Mouse (Mus musculus) heart, postnatal 36 days (tissue): ENCODE measurements at regions not wholly inside any gene's neighbourhood (a gene's known extent, or its start where the extent isn't known, plus 50 kb on each side); places are given as distances from the start of the nearest gene placed in this dataset.

ENCODE experiments used
- DNase-seq, 2 experiments: peaks; one replicate each; pipeline ENCODE4 v3.0.0; 2021 to 2022
- intact Hi-C: fragments of 180-260 bp; cut with DNase I; formaldehyde crosslinking; loops from one replicate; pipeline ENCODE4 v1.15.1; 2025

DNA sequence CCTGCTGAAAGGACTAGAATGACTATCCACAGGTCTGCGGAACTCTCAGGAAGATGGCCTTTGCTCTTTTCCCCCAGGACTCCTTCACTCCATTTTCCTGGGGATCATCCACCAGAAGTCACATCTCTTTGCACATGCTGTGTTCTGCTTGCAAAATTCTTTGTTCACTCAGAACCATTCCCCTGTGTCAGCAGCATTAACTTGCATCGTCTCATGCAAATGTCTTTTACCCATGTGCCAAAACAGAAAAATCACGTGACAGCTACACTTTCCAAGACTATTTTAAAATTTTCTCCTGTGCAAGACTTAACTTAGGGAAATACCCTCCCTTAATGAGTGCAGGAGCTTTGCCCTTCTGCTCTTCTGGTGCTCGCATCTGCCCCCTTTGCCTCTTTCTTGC lies 306.2 kb upstream of the Sox11 start:
- DNase-seq = no peak
- intact Hi-C loops = no loop called here

DNA sequence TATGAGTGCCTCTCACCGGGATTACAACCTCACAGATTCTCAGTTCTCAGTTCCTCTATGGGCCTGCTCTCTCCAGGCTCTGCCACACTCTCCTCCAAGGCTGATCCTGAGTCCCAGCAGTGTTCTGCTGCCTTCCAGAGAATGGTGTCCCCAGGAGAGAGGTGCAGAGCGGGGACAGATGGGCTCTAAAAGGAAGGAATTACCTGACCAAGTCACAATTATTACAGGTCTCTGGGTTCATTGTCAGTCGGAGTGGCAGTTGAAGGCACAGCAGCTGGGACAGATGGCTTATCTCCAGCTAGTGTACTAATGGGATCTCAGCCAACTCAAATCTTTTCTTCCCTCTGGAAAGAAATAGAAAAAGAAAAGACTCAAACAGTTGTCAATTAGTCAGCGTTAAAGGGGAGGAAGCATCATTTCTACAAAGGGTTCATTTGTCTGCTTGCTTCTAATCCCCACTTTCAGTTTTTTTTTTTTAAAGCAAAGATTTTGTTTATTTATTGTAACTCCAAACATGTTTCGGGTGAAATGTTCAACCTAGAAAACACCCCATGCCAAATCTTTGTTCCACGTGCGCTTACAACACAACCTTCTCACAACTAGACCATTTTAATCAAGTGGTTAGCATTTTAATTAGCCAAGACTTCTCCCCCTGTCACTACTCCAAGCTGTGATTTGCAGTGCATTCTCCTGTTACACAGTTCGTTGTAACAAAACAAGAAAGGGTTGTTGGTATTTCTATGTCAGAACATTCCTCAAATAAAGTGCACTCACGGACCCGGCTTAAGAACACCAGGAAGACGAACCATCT lies 304.3 kb upstream of the Sox11 start:
- DNase-seq = no peak
- intact Hi-C loops = no loop called here

DNA sequence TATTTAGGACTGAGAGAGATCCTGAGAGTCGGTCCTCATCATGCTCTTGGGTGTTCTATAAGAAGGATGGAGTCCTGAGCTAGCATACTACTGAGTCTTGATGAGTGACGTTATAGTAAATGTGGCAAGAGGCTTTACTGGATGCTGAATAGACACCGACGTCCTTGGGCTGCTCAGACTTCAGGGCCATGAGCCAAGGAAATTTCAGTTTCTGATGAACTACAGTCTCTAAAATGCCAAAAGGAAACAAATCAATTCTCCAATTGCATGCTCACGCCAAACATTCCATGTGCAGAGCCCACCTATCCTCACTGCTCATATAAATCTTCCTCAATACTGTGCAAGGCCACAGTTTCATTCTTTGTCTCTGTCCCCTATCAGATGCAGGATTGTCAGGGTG lies 277.2 kb upstream of the Sox11 start:
- intact Hi-C loops = no loop called here
- no peak for DNase-seq

DNA sequence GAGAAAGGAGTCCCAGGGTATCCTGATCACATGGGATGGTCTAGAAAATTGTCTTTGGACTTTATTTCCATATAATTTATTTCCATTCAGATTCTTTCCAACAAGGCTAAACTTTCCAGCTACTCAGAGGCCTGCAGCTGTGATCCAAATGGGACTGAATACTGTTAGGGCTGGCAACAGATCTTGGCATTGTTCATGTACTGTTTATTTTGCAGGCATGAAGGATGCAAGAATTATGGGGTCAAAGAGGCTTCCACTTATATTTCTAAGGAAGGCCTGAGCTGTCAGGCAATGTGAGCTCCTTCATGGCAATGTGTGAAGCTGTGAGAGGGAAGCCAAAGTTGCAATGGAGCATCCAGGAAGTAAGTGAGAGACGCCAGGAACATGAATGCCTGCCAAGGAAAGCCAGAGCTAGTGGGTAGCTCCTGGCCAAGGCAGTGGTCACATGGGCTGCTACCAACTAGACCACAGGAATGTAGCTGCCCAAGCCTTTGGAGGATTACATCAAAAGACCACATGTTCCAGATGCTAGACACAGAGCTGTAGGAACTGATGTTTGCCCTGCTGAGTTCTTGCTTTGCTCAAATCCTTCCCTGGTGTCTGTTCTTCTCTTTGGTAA lies 261.8 kb upstream of the Sox11 start:
- no peak for DNase-seq
- intact Hi-C loops = no loop called here

DNA sequence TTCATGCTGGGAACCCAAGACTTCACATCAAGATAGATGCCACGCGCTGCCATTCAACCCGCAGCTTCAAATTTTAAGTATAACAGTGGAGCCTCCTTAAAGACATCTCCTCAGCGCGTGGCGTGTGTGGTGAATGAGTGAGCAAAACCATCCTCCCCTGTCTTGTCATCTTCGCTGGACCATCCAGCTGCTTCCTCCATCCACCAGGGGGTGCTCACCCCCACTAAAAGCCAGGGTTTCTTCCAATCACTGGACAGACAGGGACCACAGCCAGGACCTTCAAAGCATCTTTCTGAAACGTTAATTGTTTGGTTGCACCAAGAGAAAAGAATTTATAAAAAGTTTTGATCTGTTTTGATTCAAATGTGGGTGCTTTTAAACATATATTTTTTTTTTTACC lies 256.8 kb upstream of the Sox11 start:
- intact Hi-C loops = loop anchor here (1.0 to 10.0 kb wide), 3 partner anchors 254 to 1064 kb away; partner anchors contain the start of gene Sox11
- peak; percentile 29 to 63 for DNase-seq

DNA sequence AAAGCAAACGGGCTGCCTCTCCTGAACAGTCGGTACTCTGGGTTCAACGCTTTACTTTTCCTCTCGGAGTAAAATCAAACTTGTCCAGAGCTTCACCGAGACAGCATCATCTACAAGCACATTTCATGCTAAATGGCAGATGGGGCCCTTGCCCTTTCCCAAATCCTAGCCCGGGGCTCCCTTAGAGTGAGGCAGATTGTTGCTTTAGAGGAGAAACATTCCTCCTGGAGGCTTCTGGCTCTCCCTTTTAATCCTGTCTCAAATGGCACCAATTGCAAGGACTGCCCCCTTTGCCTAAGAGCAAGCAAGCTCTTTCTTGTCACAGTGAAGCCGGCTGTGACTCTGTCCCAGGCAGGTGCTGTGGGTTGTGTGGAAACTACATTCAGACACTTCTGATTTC lies 255.5 kb upstream of the Sox11 start:
- no peak for DNase-seq
- intact Hi-C loops = loop anchor here (10.0 kb wide), 2 partner anchors 253 to 1063 kb away; partner anchors contain the start of gene Sox11

DNA sequence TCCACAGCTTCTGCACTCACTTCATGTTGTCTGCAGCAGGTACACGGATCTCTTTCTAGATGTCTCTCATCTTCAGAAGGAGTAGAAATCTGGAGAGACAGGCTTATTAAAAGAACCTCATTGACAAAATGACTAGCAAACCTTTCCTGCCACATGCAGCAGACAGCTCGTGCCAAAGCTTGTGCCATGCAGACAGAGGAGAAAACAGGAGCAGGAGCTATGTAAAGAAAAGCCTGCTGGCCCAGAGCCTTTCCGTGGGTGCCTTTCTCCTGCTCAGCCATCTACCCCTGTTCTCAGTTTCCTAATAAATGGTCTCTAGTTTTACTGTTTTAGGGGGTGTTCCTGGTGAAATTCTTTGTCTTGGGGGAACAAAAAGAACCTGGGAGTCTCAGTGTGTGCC lies 254.9 kb upstream of the Sox11 start:
- intact Hi-C loops = loop anchor here (10.0 kb wide), 2 partner anchors 253 to 1063 kb away; partner anchors contain the start of gene Sox11
- no peak for DNase-seq

DNA sequence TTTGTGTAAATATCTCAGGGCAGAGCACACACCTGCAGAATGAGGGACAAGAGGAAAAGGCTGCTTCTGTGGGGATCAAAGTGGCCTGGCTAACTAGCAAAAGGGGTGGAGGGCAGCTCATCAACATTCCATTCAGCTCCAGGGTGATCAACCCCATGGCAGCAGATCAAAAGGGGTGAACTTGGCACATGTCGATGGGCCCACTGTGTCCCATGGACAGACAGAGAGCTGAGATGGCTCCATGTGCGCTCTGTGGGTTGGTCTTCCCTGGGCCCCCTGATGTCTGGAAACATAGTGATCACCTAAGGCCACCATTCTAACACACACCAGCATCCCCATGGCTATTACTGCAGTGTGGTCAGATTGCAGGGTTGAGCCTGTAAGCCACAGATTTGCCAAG lies 253.2 kb upstream of the Sox11 start:
- intact Hi-C loops = loop anchor here (10.0 kb wide), 2 partner anchors 251 to 1061 kb away; partner anchors contain the start of gene Sox11
- no peak for DNase-seq

DNA sequence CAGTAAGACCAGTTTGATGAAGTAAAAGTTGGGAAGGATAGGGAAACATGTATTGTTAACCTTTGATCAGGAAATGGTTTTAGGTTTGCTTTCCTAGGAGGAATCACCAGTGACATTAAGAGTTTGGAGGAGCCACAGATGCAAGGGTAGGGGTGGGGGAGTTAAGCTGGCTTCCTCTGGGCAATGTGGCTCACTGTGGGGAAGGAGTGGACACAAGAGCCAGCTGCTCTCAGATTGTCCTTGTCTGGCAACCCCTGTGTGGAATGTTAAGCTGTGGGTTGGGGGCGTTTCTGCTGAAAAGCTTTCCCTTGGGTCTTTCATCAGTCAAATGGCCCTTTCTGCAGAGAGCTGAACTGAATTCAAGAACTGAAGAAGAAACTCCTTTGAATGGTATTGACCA lies 251.1 kb upstream of the Sox11 start:
- intact Hi-C loops = loop anchor here (10.0 kb wide), 2 partner anchors 249 to 1059 kb away; partner anchors contain the start of gene Sox11
- DNase-seq = no peak

DNA sequence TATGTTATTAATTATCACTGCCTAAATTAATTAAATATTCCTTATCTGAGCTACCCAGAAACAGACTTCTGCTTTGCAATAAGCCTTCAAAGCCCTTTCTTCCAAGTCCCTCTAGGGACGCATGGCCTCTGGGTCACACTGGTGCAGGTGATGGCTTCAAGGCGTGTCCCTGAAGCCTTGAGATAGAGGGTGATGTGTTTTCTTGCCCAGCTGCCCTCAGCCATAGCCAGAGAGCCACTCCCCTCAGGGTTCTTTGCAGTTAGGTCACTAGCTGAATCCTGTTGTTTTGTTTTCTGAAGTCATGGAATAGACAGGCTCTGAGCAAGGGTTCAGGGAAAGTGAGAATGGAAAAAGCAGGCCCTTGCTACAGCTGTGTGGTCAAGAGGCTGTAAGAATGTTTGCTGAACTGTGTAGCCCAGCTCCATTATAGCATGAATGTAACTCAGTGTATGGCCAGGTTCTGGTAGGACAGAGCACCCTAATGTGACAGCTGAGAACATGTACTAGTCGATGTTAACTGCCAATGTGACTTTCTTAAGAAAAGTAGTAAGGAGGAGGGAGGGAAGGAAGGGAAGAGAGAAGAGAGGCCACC lies 233.8 kb upstream of the Sox11 start:
- intact Hi-C loops = no loop called here
- no peak for DNase-seq

DNA sequence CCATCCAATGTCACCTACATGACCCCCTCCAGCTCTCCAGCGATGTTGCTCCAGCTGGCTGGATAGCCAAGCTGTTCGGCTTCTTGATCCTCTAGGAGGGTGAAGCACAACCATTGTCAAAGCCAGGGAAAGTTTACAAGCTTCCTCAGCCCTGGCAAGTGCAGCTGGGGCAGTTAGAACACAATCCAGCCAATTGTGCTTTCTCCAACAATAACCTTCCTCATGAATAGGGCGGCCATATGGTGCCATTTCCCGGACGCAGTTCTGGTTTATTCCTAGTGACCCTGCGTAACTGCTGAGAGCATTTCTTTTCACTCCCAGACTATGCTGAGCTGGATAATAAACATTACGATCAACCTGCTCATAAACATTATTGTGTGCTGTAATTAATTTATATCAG lies 233.3 kb upstream of the Sox11 start:
- no peak for DNase-seq
- intact Hi-C loops = no loop called here

DNA sequence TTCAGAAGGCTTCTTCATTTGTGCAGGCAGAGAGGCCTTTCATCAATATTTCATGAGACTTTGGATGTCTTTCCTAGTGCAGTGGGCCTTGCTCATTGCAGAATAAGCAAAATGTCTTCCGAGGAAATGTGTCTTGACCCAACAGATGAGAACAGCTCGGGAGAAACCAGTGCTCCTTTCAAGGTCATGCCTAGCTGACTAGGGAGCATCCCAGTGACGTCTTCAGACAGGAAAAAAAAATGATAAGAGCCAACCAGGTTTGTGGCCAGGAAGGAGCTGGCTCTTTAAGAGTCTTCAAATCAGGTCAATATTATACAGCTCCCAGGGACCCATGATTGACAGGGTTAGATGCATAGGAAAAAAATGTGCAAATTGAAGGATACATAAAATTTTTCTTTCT lies 224.9 kb upstream of the Sox11 start:
- DNase-seq = no peak
- intact Hi-C loops = no loop called here

DNA sequence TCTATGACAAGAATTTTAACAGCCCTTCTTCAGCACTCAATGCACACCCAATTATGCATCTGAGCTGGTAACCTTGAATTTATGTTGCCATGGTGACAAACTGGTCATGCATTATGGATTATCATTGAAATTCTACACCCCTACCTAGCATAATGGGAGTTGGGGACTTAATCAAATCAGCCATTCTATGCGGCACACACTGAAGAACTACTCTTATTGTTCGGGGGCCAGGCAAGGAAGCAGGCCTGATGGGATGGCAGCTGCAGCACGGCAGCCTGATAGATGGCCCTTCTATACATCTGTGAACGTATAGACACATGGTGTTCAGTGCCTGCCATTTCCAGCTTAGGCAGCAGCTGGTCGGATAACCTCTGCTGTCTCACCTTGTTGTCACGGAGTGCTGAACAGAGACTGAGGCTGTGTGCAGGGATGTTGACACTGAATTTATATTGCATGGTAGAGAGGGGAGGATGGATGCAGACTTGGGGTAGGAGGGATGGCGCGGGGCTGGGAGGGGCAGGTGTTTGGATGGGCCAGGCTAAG lies 223.7 kb upstream of the Sox11 start:
- DNase-seq = no peak
- intact Hi-C loops = no loop called here

DNA sequence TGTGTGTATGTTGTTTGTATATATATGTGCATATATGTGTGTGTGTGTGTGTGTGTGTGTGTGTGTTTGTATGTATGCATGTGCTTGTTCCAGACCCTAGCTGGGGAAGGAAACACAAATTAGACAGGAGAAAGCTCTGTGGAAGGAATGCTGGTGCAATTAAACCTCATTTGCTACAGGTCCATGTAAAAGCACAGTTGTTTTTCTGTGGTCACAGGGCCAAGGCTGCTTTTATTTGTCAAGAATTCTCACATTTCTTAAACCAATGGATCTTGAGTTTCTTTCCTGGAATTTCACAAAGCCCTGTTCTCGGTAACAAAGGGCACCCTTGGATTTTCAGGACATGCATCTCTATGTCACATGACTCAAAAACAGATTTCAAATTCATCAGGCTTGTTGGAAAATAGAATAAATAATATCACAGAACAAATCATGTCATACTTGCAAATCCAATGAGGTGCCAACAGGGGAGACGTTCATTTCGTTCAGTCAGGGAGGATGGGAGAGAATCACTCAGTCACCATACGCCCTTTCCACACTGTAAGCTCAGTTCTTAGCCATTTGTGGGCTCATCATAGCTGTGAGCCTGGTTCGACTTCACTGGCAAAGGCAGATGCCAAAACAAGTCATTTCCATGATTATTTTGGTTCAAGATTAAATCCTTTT lies 222.4 kb upstream of the Sox11 start:
- DNase-seq = no peak
- intact Hi-C loops = no loop called here

DNA sequence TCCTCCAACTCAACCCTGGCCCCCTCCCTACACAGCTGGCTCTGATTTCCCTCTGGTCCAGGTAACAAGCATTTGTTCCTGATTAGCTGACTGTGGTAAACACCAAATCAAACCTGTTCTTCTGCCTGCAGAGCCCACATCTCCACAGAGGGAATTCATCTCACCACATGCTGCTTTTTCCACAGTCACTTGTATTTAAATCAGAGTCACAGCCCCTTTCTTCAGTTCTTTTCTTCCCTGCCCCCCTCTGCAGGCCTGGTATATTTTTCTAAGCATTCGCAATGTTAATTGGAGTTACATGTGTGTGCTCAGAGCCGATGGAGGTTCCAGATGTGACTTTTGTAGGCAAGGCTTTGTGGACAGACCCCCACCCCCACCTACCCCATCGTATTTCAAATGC lies 221.5 kb upstream of the Sox11 start:
- intact Hi-C loops = no loop called here

DNA sequence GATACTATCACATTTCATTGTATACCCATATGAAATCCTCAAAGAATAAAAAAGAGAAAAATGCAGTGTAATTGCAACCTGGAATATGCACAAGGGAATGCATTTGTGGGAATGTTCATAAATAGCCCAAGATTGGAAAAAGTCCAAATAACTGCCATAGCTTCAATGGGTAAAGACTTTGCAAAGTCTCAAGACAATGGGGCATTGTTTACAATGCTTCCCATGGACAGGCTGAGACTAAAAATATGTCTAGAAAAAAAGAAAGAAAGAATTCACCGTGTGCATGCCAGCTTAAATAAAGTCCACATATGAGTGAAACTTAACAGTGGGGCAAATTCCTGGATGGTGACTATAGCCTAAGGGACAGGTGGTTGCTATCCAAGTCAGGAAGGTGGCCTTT lies 210.4 kb upstream of the Sox11 start:
- intact Hi-C loops = no loop called here
- DNase-seq = no peak

More for the DNA sequence above, 221.5 kb upstream of the Sox11 start:
- no peak for DNase-seq

DNA sequence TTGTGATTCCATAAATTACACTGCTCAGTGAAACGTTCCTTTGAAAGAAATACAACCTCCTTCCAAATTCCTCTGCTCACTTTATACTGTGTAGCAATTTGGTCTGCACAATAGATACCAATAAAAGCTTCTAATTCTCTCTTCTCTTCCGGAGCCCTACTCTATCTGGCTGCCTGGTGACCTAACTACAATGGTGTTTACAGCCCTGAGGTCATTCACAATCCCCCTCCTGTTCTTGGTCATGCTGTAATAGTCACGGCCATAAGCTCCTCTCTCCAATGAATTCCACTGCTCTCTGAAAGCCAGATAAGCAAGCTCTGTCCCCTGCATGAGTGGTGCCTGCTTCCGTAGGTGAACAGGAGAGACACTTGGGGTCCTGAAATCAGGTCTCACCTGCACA lies 195.8 kb upstream of the Sox11 start:
- intact Hi-C loops = no loop called here

DNA sequence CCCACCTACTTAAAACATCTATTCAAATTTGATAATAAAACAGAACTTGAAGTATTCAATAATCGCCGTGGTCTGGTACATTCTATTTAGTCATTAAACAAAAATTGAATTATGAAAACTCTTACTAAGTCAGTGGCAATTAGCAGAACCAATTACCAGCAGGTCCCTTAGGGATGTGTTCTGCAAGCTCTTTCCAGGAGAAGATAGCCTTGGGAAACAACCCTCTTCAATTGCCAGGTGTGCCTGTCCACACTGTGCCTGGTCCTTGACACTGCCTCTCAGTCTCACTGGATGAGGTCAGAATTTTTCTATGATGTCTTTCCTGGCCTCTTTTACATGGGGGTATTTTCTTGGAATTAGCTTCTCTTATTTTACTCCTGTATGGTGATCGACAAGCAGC lies 195.1 kb upstream of the Sox11 start:
- intact Hi-C loops = no loop called here
- no peak for DNase-seq

More for the DNA sequence above, 195.8 kb upstream of the Sox11 start:
- no peak for DNase-seq

DNA sequence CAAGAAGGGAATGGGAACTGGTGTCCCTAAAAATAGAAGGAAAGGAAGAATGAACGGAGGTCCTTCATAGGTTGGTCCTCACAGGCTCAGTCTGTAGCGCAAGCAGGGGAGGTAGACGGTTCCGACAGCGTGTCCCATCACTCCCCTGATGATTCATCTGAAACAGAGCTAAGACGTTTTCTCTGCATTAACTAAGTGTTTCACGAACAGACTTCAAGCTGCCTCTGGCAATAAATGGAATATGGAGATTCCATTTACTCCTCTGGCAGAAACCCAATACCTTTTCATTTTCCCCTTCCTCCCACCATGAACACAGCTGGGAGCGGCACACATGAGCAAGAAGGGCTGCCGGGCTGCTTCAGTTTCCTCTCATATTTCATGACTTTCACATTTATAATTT lies 194.6 kb upstream of the Sox11 start:
- DNase-seq = no peak
- intact Hi-C loops = no loop called here

DNA sequence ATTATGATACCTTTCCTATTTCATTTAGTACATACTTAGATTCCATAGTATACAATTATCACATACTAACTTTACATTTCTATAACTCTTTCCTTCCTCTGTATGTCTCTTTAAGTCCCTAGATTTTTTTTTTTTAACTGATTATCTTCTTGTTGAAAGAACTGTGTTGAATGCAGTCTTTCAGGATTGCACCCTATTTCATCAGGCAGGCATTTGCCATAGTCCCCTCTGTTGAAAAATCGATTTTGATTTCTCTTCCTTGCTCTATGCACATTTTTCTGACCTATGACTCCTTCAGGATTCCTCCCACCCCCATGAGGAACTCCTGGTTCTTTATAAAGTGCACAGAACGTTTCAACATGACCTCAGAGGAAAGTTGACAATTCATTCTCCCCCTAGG lies 183.2 kb upstream of the Sox11 start:
- intact Hi-C loops = no loop called here
- no peak for DNase-seq

DNA sequence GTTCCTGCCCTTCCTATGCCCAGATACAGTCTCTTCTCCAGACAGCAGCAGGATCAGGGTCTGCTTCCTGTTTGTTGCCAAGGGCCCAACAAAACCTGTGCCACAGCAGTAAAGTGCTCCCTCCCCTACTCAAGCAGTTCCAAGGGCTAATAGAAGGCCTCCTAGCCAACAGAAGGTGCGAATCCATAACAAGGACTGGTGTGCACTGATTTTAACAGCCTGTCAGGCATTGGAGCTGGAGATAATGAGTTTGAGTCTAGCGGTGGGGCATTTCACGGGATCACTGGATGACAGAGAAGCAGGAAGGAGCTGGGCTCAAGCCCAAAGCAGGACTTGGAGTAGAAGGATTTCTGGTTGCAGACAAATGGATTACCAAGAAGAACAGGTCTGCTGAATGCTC lies 170.9 kb upstream of the Sox11 start:
- intact Hi-C loops = no loop called here
- no peak for DNase-seq
